Mouse (Mus musculus): ENCODE data around the gene 4930402H24Rik. TPM values are rescaled to one million over a fixed set of nuclear protein-coding genes. Genes with fewer than 3 reads are reported as not detected.

4930402H24Rik gene
- polyA plus RNA-seq (2012; rRNA removed), result 12.1 and 12.7 TPM in 2 replicates

DNA sequence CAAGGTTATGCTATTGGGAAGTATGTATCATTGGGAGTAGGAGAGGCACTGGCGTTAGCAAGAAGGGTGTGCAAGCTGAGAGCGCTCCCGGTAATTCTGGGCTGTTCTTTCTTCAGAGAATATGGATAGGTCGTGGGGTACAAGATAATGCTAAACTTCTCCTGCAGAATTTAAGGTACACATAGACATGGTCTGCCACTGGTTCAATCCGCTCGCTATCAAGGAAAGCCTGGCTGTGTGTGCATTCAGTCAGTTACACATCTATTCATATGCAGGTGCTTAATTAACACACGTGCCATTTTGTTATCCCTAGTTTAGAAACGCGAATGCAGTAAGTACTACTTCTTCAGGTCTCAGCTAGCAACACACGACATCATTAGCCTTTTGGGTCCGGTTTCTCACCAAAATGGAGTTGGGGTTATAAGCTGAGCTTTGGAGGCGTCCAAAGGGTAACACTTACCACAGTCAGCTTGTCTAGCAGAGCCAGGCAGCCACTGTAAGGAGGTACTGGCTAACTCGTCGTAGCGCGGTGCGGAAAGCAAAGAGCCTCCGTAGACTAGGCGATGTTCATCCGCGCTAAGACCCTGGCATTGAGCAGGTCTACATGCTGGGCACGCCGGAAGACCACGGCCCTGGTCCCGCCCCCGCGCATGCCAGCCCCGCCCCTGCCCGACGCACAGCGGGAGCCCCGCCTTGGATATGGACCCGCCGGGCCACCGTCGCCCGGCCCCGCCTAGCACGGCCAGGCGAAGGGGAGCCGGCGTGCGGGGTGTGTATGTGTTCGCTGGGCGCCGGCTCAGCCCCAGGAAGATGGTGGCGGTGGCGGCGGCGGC lies at the start of gene 4930402H24Rik, which contains the start of gene Atrn:
Gene 4930402H24Rik, minus strand, starts transcription at position 656 of the 833 bp plus-strand sequence.
Gene Atrn, plus strand, starts transcription at position 745 of the 833 bp plus-strand sequence.
- DNase-seq (ENCODE audit: low read depth in 1 of 2, low spot score in 2 of 2), result peak; percentile 79 to 93
- H3K36me3 ChIP-seq (ENCODE audit: control insufficient read depth, insufficient read depth, low read length), result no peaks in the 10 kb centered on the region
- peak within 1 kb of the TSS; percentile 44; the same call in 1 of the 2 replicates for H3K27ac ChIP-seq (ENCODE audit: insufficient read depth, low read length)
- no peaks in the 10 kb centered on the region for H3K27me3 ChIP-seq (ENCODE audit: control insufficient read depth, insufficient read depth, low read length)
- TF ChIP-seq POLR2A (IDR thresholded peaks at IDR 0.05; ENCODE audit: low read depth, low read length) (peak; percentile 38; the same call in 1 of the 2 replicates), CTCF (IDR thresholded peaks at IDR 0.05; ENCODE audit: extremely low read depth, insufficient read depth, insufficient read length, insufficient replicate concordance) (no peak)
- 5% methylated on average over 49 of the region's 50 CpGs for WGBS
- peak within 1 kb of the TSS; percentile 78 for H3K4me3 ChIP-seq (ENCODE audit: extremely low read depth, insufficient read depth, insufficient read length)
- H3K4me1 ChIP-seq (ENCODE audit: control insufficient read depth, insufficient read depth, insufficient read length), result peaks cover 8% of the 10 kb centered on the region

DNA sequence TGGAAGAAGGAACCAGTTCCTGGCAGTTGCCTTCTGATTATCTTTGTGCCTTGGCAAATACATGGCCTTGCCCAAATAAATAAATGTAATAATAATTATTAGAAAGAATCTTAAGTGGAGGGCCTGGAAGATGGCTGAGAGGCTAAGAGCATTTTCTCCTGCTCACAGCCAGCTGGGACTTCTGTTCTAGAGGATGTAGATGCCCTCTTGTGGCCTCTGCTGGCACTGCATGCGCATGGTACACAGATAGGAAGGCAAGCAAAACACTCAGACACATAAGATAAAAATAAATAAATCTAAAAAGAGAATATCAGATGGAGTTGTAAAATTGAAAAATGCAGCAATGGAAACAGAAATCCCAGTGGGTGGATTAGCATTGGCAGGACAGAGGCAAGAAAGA lies 44.3 kb upstream of the 4930402H24Rik start:
- no peak overlapping the region for H3K4me3 ChIP-seq (ENCODE audit: extremely low read depth, insufficient read depth, insufficient read length)
- no peaks in the 10 kb centered on the region for H3K27me3 ChIP-seq (ENCODE audit: control insufficient read depth, insufficient read depth, low read length)
- WGBS, result 22% methylated on average over 1 of the region's 1 CpGs
- H3K36me3 ChIP-seq (ENCODE audit: control insufficient read depth, insufficient read depth, low read length), result peaks cover 4% of the 10 kb centered on the region; the same call in 1 of the 2 replicates
- H3K27ac ChIP-seq (ENCODE audit: insufficient read depth, low read length), result no peak overlapping the region
- DNase-seq (ENCODE audit: low read depth in 1 of 2, low spot score in 2 of 2), result peak; percentile 29 to 72
- no peak for TF ChIP-seq POLR2A (IDR thresholded peaks at IDR 0.05; ENCODE audit: low read depth, low read length)
- peak; percentile 81; the same call in 1 of the 2 replicates for TF ChIP-seq CTCF (IDR thresholded peaks at IDR 0.05; ENCODE audit: extremely low read depth, insufficient read depth, insufficient read length, insufficient replicate concordance)
- H3K4me1 ChIP-seq (ENCODE audit: control insufficient read depth, insufficient read depth, insufficient read length), result no peaks in the 10 kb centered on the region

DNA sequence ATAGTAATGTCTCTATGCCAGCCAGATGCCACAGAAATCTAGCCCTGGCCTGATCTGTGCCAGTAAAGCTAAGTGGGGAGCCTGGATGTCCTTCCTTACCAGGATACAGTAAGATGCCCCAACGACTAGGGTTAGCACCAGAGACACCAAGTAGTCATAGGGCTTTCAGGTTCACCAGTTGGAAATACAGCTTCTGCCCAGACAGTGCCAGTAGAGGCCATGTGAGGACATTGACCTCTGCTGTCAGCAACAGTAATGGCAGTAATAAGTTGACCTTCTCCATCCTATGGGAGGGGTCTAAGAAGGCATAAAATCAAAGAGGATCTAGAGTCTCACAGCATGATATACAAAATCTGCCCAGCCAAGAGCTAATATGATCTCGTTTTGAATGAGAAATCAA lies 43.6 kb upstream of the 4930402H24Rik start:
- DNase-seq (ENCODE audit: low read depth in 1 of 2, low spot score in 2 of 2), result no peak
- peaks cover 4% of the 10 kb centered on the region; the same call in 1 of the 2 replicates for H3K36me3 ChIP-seq (ENCODE audit: control insufficient read depth, insufficient read depth, low read length)

DNA sequence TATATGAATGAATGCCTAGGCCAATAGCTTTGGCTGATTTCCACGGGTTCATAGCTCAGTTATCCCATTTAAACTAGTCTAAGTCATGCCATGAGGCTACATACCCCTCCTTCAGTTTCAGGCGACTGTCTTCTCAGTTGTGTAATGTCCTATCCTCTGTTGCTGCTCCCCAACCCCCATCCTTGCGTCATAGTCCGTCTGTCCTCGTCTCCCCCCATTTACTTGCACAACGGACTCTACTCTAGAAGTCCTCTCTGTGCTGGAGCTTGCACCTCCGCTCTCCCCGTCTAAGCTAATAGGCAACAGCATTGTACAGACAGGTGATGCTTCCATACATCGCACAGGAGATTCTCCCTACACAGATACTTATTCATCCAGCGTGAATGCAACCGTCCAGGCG lies 26.7 kb upstream of the 4930402H24Rik start:
- Histone ChIP-seq H3K27ac (ENCODE audit: insufficient read depth, low read length) (no peak overlapping the region), H3K4me1 (ENCODE audit: control insufficient read depth, insufficient read depth, insufficient read length) (no peaks in the 10 kb centered on the region), H3K27me3 (ENCODE audit: control insufficient read depth, insufficient read depth, low read length) (no peaks in the 10 kb centered on the region), H3K4me3 (ENCODE audit: extremely low read depth, insufficient read depth, insufficient read length) (no peak overlapping the region), H3K36me3 (ENCODE audit: control insufficient read depth, insufficient read depth, low read length) (peaks cover 5% of the 10 kb centered on the region; the same call in 1 of the 2 replicates)
- TF ChIP-seq POLR2A (IDR thresholded peaks at IDR 0.05; ENCODE audit: low read depth, low read length) (no peak), CTCF (IDR thresholded peaks at IDR 0.05; ENCODE audit: extremely low read depth, insufficient read depth, insufficient read length, insufficient replicate concordance) (no peak)
- WGBS, result 91% methylated on average over 12 of the region's 12 CpGs
- DNase-seq (ENCODE audit: low read depth in 1 of 2, low spot score in 2 of 2), result no peak

More for the DNA sequence above, 43.6 kb upstream of the 4930402H24Rik start:
- Histone ChIP-seq H3K27ac (ENCODE audit: insufficient read depth, low read length) (no peak overlapping the region), H3K27me3 (ENCODE audit: control insufficient read depth, insufficient read depth, low read length) (no peaks in the 10 kb centered on the region), H3K4me1 (ENCODE audit: control insufficient read depth, insufficient read depth, insufficient read length) (no peaks in the 10 kb centered on the region), H3K4me3 (ENCODE audit: extremely low read depth, insufficient read depth, insufficient read length) (no peak overlapping the region)
- WGBS, result 81% methylated on average over 2 of the region's 2 CpGs
- TF ChIP-seq POLR2A (IDR thresholded peaks at IDR 0.05; ENCODE audit: low read depth, low read length) (no peak), CTCF (IDR thresholded peaks at IDR 0.05; ENCODE audit: extremely low read depth, insufficient read depth, insufficient read length, insufficient replicate concordance) (no peak)

DNA sequence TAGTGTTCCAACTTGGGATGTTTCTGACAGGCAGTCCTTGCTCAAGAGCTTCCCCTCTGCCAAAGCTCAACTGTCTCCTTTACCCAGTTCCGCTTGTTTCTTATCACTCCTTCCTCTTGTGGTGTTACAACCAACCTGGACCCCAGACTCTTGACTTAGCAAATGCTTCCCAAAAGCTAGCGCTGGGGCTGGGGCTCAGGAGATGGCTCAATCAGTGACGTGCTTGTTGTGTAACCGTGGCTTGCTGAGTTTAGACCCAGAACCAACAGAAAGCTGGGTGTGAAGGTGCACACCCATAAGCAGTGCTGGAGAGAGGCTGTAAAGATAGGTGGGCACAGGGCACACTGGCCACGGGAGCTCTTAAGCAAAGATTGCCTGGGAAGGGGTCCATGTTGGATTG lies 23.8 kb upstream of the 4930402H24Rik start:
- 80% methylated on average over 5 of the region's 5 CpGs for WGBS
- TF ChIP-seq POLR2A (IDR thresholded peaks at IDR 0.05; ENCODE audit: low read depth, low read length), result no peak
- no peak for TF ChIP-seq CTCF (IDR thresholded peaks at IDR 0.05; ENCODE audit: extremely low read depth, insufficient read depth, insufficient read length, insufficient replicate concordance)
- Histone ChIP-seq H3K4me1 (ENCODE audit: control insufficient read depth, insufficient read depth, insufficient read length) (no peaks in the 10 kb centered on the region), H3K4me3 (ENCODE audit: extremely low read depth, insufficient read depth, insufficient read length) (no peak overlapping the region), H3K27ac (ENCODE audit: insufficient read depth, low read length) (no peak overlapping the region), H3K36me3 (ENCODE audit: control insufficient read depth, insufficient read depth, low read length) (peaks cover 1% of the 10 kb centered on the region; the same call in 1 of the 2 replicates), H3K27me3 (ENCODE audit: control insufficient read depth, insufficient read depth, low read length) (no peaks in the 10 kb centered on the region)
- DNase-seq (ENCODE audit: low read depth in 1 of 2, low spot score in 2 of 2), result no peak

DNA sequence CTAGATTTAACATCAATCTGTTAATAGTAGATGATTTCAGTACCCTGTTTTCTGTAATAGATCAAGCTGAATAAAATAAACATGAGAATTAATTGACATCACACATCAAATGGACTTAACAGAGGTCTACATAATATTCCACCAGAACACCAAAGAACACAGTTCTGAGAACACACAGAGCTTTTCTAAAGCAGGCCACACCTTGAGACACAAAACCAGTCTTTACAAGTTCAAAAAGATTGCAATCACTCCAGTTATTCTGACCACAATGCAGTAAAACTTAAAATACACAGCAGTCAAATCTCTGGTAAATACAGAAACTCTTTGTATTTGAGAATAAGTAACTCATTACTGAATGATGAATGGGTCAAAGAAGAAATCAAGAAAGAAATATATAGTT lies 22.3 kb upstream of the 4930402H24Rik start:
- no peaks in the 10 kb centered on the region for H3K27me3 ChIP-seq (ENCODE audit: control insufficient read depth, insufficient read depth, low read length)
- no peaks in the 10 kb centered on the region for H3K4me1 ChIP-seq (ENCODE audit: control insufficient read depth, insufficient read depth, insufficient read length)
- no peaks in the 10 kb centered on the region for H3K36me3 ChIP-seq (ENCODE audit: control insufficient read depth, insufficient read depth, low read length)
- no peak overlapping the region for H3K27ac ChIP-seq (ENCODE audit: insufficient read depth, low read length)
- no peak for DNase-seq (ENCODE audit: low read depth in 1 of 2, low spot score in 2 of 2)
- TF ChIP-seq CTCF (IDR thresholded peaks at IDR 0.05; ENCODE audit: extremely low read depth, insufficient read depth, insufficient read length, insufficient replicate concordance) (no peak), POLR2A (IDR thresholded peaks at IDR 0.05; ENCODE audit: low read depth, low read length) (no peak)
- H3K4me3 ChIP-seq (ENCODE audit: extremely low read depth, insufficient read depth, insufficient read length), result no peak overlapping the region

DNA sequence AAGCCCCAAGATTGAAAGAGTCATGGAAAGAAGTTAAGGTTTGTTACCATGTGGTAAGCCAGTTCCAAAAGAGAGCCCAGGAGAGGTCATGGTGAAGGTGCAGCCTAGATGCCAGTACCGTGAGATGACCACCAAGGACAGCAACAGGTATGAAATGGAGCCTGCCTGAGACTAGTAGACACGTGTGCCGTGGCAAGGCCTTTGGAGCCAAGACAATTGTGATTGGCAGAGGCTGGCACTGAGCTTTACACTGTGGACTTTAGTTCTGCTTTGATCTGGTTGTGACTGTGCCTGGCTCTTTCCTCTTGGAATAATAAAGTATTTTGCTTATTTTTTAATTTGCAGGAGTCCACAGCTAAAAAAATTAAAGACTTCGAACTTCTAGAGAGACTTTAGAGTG lies 21.8 kb upstream of the 4930402H24Rik start:
- 93% methylated on average over 4 of the region's 4 CpGs for WGBS
- Histone ChIP-seq H3K36me3 (ENCODE audit: control insufficient read depth, insufficient read depth, low read length) (no peaks in the 10 kb centered on the region), H3K27me3 (ENCODE audit: control insufficient read depth, insufficient read depth, low read length) (no peaks in the 10 kb centered on the region), H3K4me3 (ENCODE audit: extremely low read depth, insufficient read depth, insufficient read length) (no peak overlapping the region), H3K4me1 (ENCODE audit: control insufficient read depth, insufficient read depth, insufficient read length) (no peaks in the 10 kb centered on the region), H3K27ac (ENCODE audit: insufficient read depth, low read length) (no peak overlapping the region)
- TF ChIP-seq CTCF (IDR thresholded peaks at IDR 0.05; ENCODE audit: extremely low read depth, insufficient read depth, insufficient read length, insufficient replicate concordance) (no peak), POLR2A (IDR thresholded peaks at IDR 0.05; ENCODE audit: low read depth, low read length) (no peak)
- DNase-seq (ENCODE audit: low read depth in 1 of 2, low spot score in 2 of 2), result no peak

All from spleen, adult 2 months (tissue).